Mouse (Mus musculus): Measurements from ENCODE around the gene Prrc2a.

DNA sequence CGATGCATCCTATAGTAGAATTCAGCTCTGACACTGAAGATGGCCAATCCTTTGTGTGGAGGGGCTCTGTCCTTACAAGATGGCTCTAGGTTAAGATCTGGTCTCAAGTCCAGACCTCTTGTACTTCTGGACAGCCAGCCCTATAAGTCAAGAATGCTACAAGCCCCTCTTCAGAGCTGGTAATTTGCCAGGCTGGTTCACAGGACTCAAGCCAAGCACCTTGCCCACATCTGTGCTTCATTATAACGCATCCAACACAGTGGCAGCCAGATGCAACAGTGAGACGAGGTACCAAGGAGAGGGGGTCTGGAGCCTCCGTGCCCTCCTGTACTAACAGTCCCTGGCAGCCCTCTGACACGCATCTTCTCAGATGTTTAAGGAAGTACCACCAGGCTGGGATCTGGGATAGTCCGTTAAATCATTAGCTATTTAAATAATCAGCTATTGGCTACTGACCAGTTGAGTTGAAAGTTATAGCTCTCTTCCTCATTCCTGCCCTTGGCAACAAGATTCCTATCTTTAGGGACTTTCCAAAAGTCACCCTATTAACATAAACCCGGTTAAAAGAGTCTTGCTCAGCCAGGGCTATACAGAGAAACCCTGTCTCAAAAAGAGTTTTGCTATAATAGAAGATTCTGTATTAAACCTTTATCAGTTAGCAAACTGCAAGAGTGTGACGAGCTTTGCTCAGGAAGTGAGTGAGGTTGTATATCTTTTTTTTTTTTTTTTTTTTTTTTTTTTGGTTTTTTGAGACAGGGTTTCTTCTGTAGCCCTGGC, 9.7 kb upstream of the Prrc2a start:
- TF ChIP-seq CTCF (IDR thresholded peaks at IDR 0.05; ENCODE audit: borderline replicate concordance, insufficient read depth, low read depth, low read length) (no peak), POLR2A (IDR thresholded peaks at IDR 0.05; ENCODE audit: borderline replicate concordance, insufficient read depth, low read length) (no peak)
